Mouse (Mus musculus) lung, postnatal 0 days (tissue): ENCODE data around the gene Cyp4a14. TPM values are rescaled to one million over a fixed set of nuclear protein-coding genes. Genes with fewer than 3 reads are reported as not detected.
"Not testable (repeated sequence)": the region's sequence is repeated elsewhere in the genome, so short reads cannot be mapped to it uniquely, and the experiment has no call there.

ENCODE experiments used
- ATAC-seq: fragments of 200-750 bp; cut with Nextera tagmentation; 2 replicates; pipeline ENCODE4 v1.8.0; 2017; ENCODE audit warnings: moderate library complexity
- DNase-seq: peaks from one replicate; pipeline ENCODE4 v3.0.0-alpha.2; 2016; ENCODE audit warnings: low spot score
- H3K27ac ChIP-seq: fragments of 300-500 bp; sonication (generic); 2 replicates; pipeline ENCODE4 v1.5.1; 2014; ENCODE audit warnings: antibody characterized with exemption, mild to moderate bottlenecking, low read length, mixed read lengths
- H3K27me3 ChIP-seq: fragments of 300-500 bp; sonication (generic); replicated peaks from 2 replicates; pipeline ENCODE4 v1.6.1; 2014; ENCODE audit warnings: low read length, mixed read lengths; ENCODE audit not compliant: insufficient read depth
- H3K36me3 ChIP-seq: fragments of 300-500 bp; sonication (generic); 2 replicates; pipeline ENCODE4 v1.6.1; 2014; ENCODE audit warnings: low read length, mixed read lengths; ENCODE audit not compliant: insufficient read depth
- H3K4me1 ChIP-seq: fragments of 300-500 bp; sonication (generic); 2 replicates; pipeline ENCODE4 v1.6.1; 2014; ENCODE audit warnings: antibody characterized with exemption, low read depth, low read length, mixed read lengths; ENCODE audit not compliant: insufficient read depth
- H3K4me2 ChIP-seq: fragments of 300-500 bp; sonication (generic); replicated peaks from 2 replicates; pipeline ENCODE4 v1.6.1; 2014; ENCODE audit warnings: low read depth, mild to moderate bottlenecking, low read length, moderate library complexity, mixed read lengths
- H3K4me3 ChIP-seq: fragments of 300-500 bp; sonication (generic); 2 replicates; pipeline ENCODE4 v1.5.1; 2014; ENCODE audit warnings: low read depth, low read length
- H3K9ac ChIP-seq: fragments of 300-500 bp; sonication (generic); replicated peaks from 2 replicates; pipeline ENCODE4 v1.6.1; 2014; ENCODE audit warnings: low read depth, mild to moderate bottlenecking
- H3K9me3 ChIP-seq: fragments of 300-500 bp; sonication (generic); 2 replicates; pipeline ENCODE4 v1.6.1; 2016; ENCODE audit warnings: low read length, mixed read lengths
- CTCF ChIP-seq: IDR thresholded peaks from 2 replicates; pipeline ENCODE4 v1.5.1; 2016; ENCODE audit warnings: antibody characterized with exemption, mild to moderate bottlenecking
- EP300 ChIP-seq: IDR thresholded peaks from 2 replicates; pipeline ENCODE4 v1.6.1; 2016; ENCODE audit warnings: antibody characterized with exemption, mild to moderate bottlenecking, control low read depth
- WGBS: fragments of 180-500 bp; shearing (Covaris S2); extraction: QIAGEN DNeasy Blood & Tissue Kit; methylation state at CpG from one replicate; pipeline ENCODE4 v1.1.7; 2014; 5-methylcytosine and 5-hydroxymethylcytosine counted together
- polyA plus RNA-seq: library from polyadenylated mRNA; unstranded; fragments of >200 nt; fragmentation: Nextera tagmentation; extraction: Ambion mirVana; gene quantifications from 2 replicates; pipeline ENCODE4 v1.2.1, GENCODE M21; 2015

The Cyp4a14 gene
- polyA plus RNA-seq, 1 experiment from 2014 or later = 0.06 TPM

DNA sequence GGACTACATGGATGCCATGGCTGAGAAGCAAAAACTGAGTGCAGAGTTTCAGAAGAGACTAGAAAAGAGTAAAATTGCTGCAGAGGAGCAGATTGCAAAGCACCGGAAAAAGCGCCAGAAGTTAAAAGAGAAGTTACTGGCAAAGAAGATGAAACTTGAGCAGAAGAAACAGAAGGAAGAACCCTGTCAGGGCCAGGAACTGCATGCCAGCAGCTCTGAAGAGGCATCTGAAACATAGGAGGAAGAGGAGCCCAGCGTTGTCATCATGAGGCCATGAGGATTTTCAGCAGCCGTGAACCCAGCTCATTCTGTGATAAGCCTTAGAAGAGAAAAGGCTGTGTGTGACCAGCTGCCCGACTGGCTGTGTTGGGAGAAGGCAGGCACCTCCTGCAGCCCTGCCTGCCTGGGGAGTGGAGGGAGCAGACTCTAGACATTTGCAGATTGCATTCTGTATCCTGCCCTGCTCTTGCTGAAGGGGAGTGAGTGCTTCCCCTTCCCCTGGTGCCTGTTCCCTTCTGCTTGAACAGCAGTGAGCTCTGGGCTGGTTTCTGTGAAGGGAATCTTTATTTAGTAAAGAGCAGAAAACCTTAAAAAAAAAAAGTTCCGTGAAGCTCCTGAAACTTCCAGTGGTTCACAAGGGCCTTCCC is 14.8 kb downstream of the Cyp4a14 start:
- no peaks in the 10 kb centered on the region for H3K27me3 ChIP-seq
- H3K4me2 ChIP-seq = no peak overlapping the region

DNA sequence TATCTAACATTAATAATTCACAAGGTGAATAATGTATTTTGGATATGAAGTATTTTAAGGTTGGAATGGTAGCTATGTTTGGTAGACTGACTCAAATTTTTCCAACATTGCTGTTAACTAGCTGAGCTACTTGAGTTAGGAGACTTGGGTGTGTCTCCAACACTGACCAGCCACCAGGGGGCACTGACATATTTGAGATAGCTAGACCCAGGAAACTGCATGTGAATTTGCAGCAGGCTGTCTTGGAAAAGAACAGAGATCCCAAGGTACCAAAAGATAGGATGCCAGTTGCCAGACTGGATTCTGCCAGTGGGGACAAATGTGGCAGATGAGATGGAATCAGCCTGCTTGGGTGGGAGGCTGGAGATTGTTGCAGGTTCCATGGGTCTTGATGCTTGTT is 19.9 kb downstream of the Cyp4a14 start:
- H3K27ac ChIP-seq, H3K4me1 ChIP-seq, H3K4me2 ChIP-seq, H3K9ac ChIP-seq, H3K27me3 ChIP-seq, ATAC-seq, H3K36me3 ChIP-seq, H3K4me3 ChIP-seq, H3K9me3 ChIP-seq: not testable (repeated sequence)
- peak; percentile 27 for DNase-seq
- peak; percentile 58 for TF ChIP-seq CTCF

More for the DNA sequence above, 14.8 kb downstream of the Cyp4a14 start:
- ATAC-seq = no peak
- no peak for DNase-seq
- H3K27ac ChIP-seq = no peak overlapping the region
- 60% methylated on average over 6 of the region's 6 CpGs for WGBS
- H3K9me3 ChIP-seq = no peaks in the 10 kb centered on the region
- H3K4me3 ChIP-seq = no peak overlapping the region
- no peaks in the 10 kb centered on the region for H3K36me3 ChIP-seq
- H3K4me1 ChIP-seq = no peaks in the 10 kb centered on the region
- no peak for TF ChIP-seq CTCF
- TF ChIP-seq EP300 = no peak
- H3K9ac ChIP-seq = no peak overlapping the region

DNA sequence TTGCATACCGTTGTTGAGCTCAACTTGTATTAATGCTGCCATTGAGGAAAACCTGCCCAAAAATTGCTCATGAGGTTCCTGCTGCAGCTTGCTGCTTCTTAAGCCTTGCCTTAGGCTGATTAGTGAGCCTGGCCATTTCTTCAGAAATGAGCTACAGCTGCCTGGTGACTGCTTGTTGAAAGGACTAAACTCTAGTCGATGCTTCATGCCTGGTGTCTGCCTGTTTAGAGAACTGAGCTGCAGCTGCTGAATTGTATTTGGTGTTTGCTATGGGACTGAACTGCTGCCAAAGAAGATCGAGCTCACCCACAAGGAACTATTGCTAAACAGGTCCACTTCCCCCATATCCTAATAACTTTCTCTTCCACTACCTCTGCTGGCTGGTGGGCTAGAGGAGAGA is 22.4 kb downstream of the Cyp4a14 start:
- WGBS = 73% methylated on average over 3 of the region's 3 CpGs
- H3K9ac ChIP-seq, H3K27me3 ChIP-seq, ATAC-seq, H3K4me1 ChIP-seq, H3K27ac ChIP-seq, H3K36me3 ChIP-seq, H3K4me3 ChIP-seq, H3K9me3 ChIP-seq, H3K4me2 ChIP-seq, DNase-seq: not testable (repeated sequence)

GRCm38 (mm10) chr4:115452304-115452703 is 43.6 kb downstream of the Cyp4a14 start, which contains the start of gene Cyp4a30b:
Gene Cyp4a30b (plus strand): TSS chr4:115452604.
- WGBS = 59% methylated on average over 3 of the region's 3 CpGs
- no peak within 1 kb of the TSS for H3K9ac ChIP-seq
- no peak within 1 kb of the TSS for H3K4me3 ChIP-seq
- no peaks in the 10 kb centered on the region for H3K4me1 ChIP-seq
- no peaks in the 10 kb centered on the region for H3K36me3 ChIP-seq
- TF ChIP-seq CTCF (no peak), EP300 (no peak)
- no peak within 1 kb of the TSS for H3K4me2 ChIP-seq
- ATAC-seq (no peak), DNase-seq (no peak)
- H3K9me3 ChIP-seq = no peaks in the 10 kb centered on the region
- H3K27me3 ChIP-seq = no peaks in the 10 kb centered on the region
- no peak within 1 kb of the TSS for H3K27ac ChIP-seq

DNA sequence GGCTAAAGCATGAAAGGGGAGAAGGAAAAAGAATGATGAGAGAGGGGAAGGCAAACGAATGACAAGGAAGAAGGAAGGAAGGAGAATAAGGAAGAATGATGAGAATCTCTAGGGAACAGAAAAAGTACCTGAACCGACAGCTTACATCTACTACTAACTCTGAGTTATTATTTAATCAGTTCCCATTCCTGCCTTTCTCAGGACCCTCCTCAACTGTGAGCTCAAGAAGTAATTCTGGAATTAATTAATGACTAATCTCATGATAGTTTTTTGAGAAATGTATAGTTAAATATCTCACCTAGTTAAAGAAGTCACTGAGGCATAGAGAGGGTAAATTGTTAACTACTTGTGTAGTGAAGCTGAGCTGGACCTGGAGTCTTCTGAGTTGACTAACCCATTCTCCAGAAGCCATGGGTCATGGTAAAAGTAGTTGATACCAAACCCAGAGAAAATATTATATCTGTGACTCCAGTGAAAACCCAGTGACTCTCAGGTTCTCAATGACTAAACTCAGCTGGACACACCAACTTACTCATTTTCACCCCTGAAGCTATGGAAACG is 45.3 kb downstream of the Cyp4a14 start:
- no peak overlapping the region for H3K9ac ChIP-seq
- H3K4me2 ChIP-seq = no peak overlapping the region
- no peaks in the 10 kb centered on the region for H3K4me1 ChIP-seq
- H3K27me3 ChIP-seq = no peaks in the 10 kb centered on the region
- WGBS = 58% methylated on average over 3 of the region's 3 CpGs
- no peak overlapping the region for H3K4me3 ChIP-seq
- H3K27ac ChIP-seq = no peak overlapping the region
- no peaks in the 10 kb centered on the region for H3K9me3 ChIP-seq
- ATAC-seq (no peak), DNase-seq (no peak)
- no peaks in the 10 kb centered on the region for H3K36me3 ChIP-seq
- TF ChIP-seq EP300 = no peak
- TF ChIP-seq CTCF = no peak

Other genes starting within 250 kb of the Cyp4a14 start
- not detected in 2 replicates for gene Cyp4a12a, start 197.1 kb downstream of the Cyp4a14 start, polyA plus RNA-seq
- gene Cyp4a12b, start 84.5 kb downstream of the Cyp4a14 start, polyA plus RNA-seq = not detected in 2 replicates
- not detected in 2 replicates for gene Cyp4a30b, start 43.5 kb downstream of the Cyp4a14 start, polyA plus RNA-seq
- gene Cyp4a10, start 22.1 kb upstream of the Cyp4a14 start, polyA plus RNA-seq = 0.07 TPM in 1 of 2 replicates, not detected in the other
- gene Cyp4a31, start 67.5 kb upstream of the Cyp4a14 start, polyA plus RNA-seq = not detected in 2 replicates
- 0.08 TPM in 1 of 2 replicates, not detected in the other for gene Cyp4a32, start 104.8 kb upstream of the Cyp4a14 start, polyA plus RNA-seq
- 171 and 174 TPM in 2 replicates for gene Cyp4b1, start 151.6 kb upstream of the Cyp4a14 start, polyA plus RNA-seq
- gene Efcab14, start 241.6 kb upstream of the Cyp4a14 start, polyA plus RNA-seq = 24.4 and 26.8 TPM in 2 replicates